Mouse (Mus musculus) kidney, adult 2 months (tissue): ENCODE measurements around the gene Sufu. TPM values are rescaled to one million over a fixed set of nuclear protein-coding genes. Genes with fewer than 3 reads are reported as not detected.

ENCODE experiments used
- DNase-seq: peaks from one replicate; pipeline ENCODE4 v3.0.0; 2021
- H3K27ac ChIP-seq: fragments of 200-500 bp; 2 replicates; pipeline ENCODE4 v1.5.1; 2012; ENCODE audit warnings: low read depth, low read length, control low read depth, inconsistent platforms; ENCODE audit not compliant: insufficient read depth
- H3K27me3 ChIP-seq: fragments of 200-500 bp; replicated peaks from 2 replicates; pipeline ENCODE4 v1.6.1; 2012; ENCODE audit warnings: mild to moderate bottlenecking, moderate library complexity, low read length, inconsistent platforms; ENCODE audit not compliant: control insufficient read depth, insufficient read depth
- H3K36me3 ChIP-seq: fragments of 200-500 bp; 2 replicates; pipeline ENCODE4 v1.6.1; 2012; ENCODE audit warnings: mild to moderate bottlenecking, moderate library complexity, low read length, inconsistent platforms; ENCODE audit not compliant: control insufficient read depth, insufficient read depth
- H3K4me1 ChIP-seq: fragments of 200-500 bp; 2 replicates; pipeline ENCODE4 v1.6.1; 2011; ENCODE audit warnings: low read length; ENCODE audit not compliant: control insufficient read depth, insufficient read depth
- H3K4me3 ChIP-seq: fragments of 200-500 bp; 2 replicates; pipeline ENCODE4 v1.5.1; 2011; ENCODE audit warnings: mild to moderate bottlenecking, low read depth, low read length, control low read depth; ENCODE audit not compliant: insufficient read depth
- CTCF ChIP-seq: fragments of 200-500 bp; conservative IDR thresholded peaks from 2 replicates; pipeline ENCODE4 v1.5.1; 2011; ENCODE audit warnings: low read depth, mild to moderate bottlenecking, control low read depth, low read length, moderate library complexity, mixed read lengths; ENCODE audit not compliant: insufficient read depth, insufficient read length
- POLR2A ChIP-seq: fragments of 200-500 bp; IDR thresholded peaks from one replicate; pipeline ENCODE4 v1.6.1; 2011; ENCODE audit warnings: low read depth, low read length, control low read depth
- WGBS: fragments of 180-500 bp; shearing (Covaris S2); methylation state at CpG from one replicate; pipeline ENCODE4 v1.1.7; 2018; 5-methylcytosine and 5-hydroxymethylcytosine counted together
- polyA plus RNA-seq: library from polyadenylated mRNA; depleted of rRNA; stranded (reverse); fragments of >200 nt; gene quantifications from 2 replicates; pipeline ENCODE4 v1.2.3, GENCODE M21; 2012

Gene Sufu
- polyA plus RNA-seq, 1 experiment: 38.2 TPM

- Histone ChIP-seq H3K27ac (no peak overlapping the region), H3K4me1 (peaks cover 18% of the 10 kb centered on the region), H3K27me3 (no peaks in the 10 kb centered on the region), H3K4me3 (no peak overlapping the region), H3K36me3 (no peaks in the 10 kb centered on the region)
- DNase-seq: peak; percentile 67
- TF ChIP-seq CTCF (no peak), POLR2A (no peak)
These were observed 32.6 kb downstream of the Sufu start for GRCm38 (mm10) chr19:46429250-46429649.

- no peak overlapping the region for H3K4me3 ChIP-seq
- H3K27me3 ChIP-seq: no peaks in the 10 kb centered on the region
- TF ChIP-seq CTCF: no peak
- no peak for TF ChIP-seq POLR2A
- H3K4me1 ChIP-seq: peaks cover 10% of the 10 kb centered on the region
- no peaks in the 10 kb centered on the region for H3K36me3 ChIP-seq
- WGBS: 55% methylated on average over 7 of the region's 7 CpGs
- no peak overlapping the region for H3K27ac ChIP-seq
- DNase-seq: no peak
These were observed 37.0 kb downstream of the Sufu start for GRCm38 (mm10) chr19:46433712-46434111.

GRCm38 (mm10) chr19:46434148-46434547 is 37.5 kb downstream of the Sufu start:
- WGBS: 40% methylated on average over 9 of the region's 9 CpGs
- DNase-seq: peak; percentile 63
- no peak for TF ChIP-seq POLR2A
- TF ChIP-seq CTCF: no peak
- Histone ChIP-seq H3K36me3 (no peaks in the 10 kb centered on the region), H3K27me3 (no peaks in the 10 kb centered on the region), H3K27ac (no peak overlapping the region), H3K4me1 (peaks cover 10% of the 10 kb centered on the region), H3K4me3 (no peak overlapping the region)

- 83% methylated on average over 9 of the region's 9 CpGs for WGBS
- peaks cover 10% of the 10 kb centered on the region for H3K4me1 ChIP-seq
- no peaks in the 10 kb centered on the region for H3K36me3 ChIP-seq
- DNase-seq: no peak
- H3K27me3 ChIP-seq: no peaks in the 10 kb centered on the region
- H3K4me3 ChIP-seq: no peak overlapping the region
- no peak for TF ChIP-seq CTCF
- TF ChIP-seq POLR2A: no peak
- no peak overlapping the region for H3K27ac ChIP-seq
These were observed 37.9 kb downstream of the Sufu start for GRCm38 (mm10) chr19:46434591-46434990.

- Histone ChIP-seq H3K27me3 (no peaks in the 10 kb centered on the region), H3K27ac (no peak overlapping the region), H3K36me3 (no peaks in the 10 kb centered on the region), H3K4me3 (no peak overlapping the region), H3K4me1 (peaks cover 10% of the 10 kb centered on the region)
- no peak for DNase-seq
- TF ChIP-seq CTCF: peak; percentile 51
- no peak for TF ChIP-seq POLR2A
- 26% methylated on average over 7 of the region's 7 CpGs for WGBS
These were observed 38.8 kb downstream of the Sufu start for GRCm38 (mm10) chr19:46435492-46435891.

GRCm38 (mm10) chr19:46443509-46443908 is 46.8 kb downstream of the Sufu start:
- 52% methylated on average over 6 of the region's 6 CpGs for WGBS
- Histone ChIP-seq H3K4me3 (no peak overlapping the region), H3K36me3 (no peaks in the 10 kb centered on the region), H3K4me1 (peaks cover 11% of the 10 kb centered on the region; the same call in 1 of the 2 replicates), H3K27me3 (no peaks in the 10 kb centered on the region), H3K27ac (peak overlapping the region; percentile 13; the same call in 1 of the 2 replicates)
- TF ChIP-seq CTCF (no peak), POLR2A (no peak)
- DNase-seq: no peak

GRCm38 (mm10) chr19:46444209-46444608 is 47.5 kb downstream of the Sufu start:
- no peak overlapping the region for H3K4me3 ChIP-seq
- WGBS: 7% methylated on average over 6 of the region's 6 CpGs
- no peaks in the 10 kb centered on the region for H3K27me3 ChIP-seq
- TF ChIP-seq CTCF (peak; percentile 91), POLR2A (no peak)
- DNase-seq: peak; percentile 92
- H3K36me3 ChIP-seq: no peaks in the 10 kb centered on the region
- peaks cover 11% of the 10 kb centered on the region; the same call in 1 of the 2 replicates for H3K4me1 ChIP-seq
- H3K27ac ChIP-seq: no peak overlapping the region
